Mouse (Mus musculus): ENCODE results near the gene Tedc2.
A peak's percentile ranks its signal among the peaks of the same experiment; 100 is the strongest.

The Tedc2 gene

DNA sequence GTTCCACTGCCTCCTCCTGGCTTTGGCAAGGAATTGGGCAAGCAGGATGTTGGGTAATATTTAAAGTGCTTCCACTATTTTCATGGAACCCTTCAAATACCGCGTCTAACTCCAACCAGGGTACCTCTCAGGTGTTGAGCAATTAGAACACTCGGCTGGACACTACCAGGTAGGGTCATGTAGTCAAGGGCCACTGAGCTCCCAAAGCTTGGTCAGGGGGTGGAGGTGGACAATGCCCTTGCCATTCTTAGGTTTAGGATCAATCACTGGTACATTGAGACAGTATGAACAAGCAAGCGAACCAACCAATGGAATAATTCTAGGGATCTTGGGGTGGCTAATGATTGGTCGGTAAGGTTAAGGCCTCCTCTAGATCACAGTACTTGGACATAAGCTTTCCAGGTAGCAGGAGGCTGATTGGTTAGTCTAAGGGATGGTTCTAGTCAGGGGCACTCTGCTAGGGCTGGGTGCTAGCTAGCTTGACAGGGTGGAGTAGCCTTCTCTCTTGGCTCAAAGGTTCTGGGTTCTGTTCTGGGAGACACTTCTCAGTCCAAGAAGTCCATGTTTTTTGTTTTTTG, 8.1 kb downstream of the Tedc2 start:
- DNase-seq (ENCODE audit: low read depth, low spot score) = no peak

DNA sequence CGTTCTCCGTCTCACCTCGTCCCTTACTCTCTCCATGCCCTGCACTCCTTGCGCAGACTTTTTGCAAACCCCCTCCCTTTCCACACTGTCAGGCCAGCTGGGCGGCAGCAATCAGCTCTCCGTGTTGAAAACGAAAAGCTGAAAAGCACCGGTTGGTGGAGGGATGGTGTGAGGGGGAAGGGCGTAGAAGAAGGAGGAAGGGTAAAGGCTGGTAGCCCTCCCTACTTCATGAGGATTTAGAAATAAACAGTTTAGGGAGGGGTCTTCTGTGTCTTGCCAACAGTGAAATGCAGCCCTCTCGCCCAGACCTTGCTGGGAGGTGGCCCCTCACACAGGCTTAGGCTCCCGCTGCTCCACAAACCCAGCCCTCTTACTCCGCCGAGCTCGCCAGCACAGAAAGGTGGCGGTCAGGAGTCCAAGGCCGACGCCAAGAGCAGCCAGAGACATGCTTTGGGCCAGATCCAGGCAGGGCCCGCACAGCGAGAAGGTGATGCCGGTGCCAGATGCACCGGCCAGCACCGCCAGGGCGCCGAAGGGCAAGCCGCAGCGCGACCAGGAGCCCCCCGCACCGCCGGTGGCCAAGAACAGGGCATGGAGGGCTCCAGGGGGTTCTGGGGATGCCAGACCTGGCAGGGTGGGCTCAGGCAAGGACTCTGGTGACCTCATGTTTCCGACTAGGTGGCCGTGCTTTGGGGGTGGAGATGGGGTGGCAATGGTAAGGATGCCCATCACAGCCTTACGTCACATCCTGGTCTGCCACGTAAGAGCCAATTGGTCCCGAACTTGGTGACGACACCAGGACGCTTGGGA, 8.8 kb downstream of the Tedc2 start:
- peak; percentile 92 for DNase-seq (ENCODE audit: low read depth, low spot score)

DNA sequence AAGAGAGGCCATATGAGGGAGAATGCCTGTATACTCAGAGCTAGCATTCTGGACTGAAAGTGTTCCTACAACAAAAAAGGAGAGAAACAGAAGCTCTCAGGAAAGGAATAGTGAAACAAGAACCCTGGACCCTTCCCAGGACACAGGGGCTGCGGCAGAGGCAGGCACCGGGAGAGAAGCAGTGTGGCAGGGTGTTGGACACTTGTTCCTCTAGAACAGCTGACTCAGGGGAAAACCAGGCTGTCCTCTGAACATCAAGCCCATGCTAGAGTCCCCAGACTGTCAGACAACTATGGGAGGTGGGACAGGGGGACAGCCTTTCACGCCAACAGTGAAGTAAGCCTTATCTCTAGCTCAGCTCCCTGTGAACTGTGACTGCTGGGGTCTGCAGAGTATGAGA, 10.1 kb downstream of the Tedc2 start:
- no peak for DNase-seq (ENCODE audit: low read depth, low spot score)

DNA sequence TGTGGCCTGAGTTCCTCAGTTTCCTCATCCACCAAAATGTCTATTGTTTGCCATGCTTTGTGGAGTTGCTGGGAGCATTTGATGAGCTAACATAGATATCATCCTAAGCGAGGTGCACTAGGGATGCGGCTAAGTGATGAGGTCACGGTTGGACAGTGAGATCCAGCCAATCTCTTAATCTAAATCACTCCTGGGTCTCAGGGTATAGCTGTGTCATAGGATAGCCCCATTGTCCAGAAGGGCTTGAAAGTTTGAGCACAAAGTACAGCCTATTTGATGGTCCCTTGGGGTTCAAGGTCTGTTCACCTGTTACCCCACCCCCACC, 10.8 kb downstream of the Tedc2 start:
- DNase-seq (ENCODE audit: low read depth, low spot score) = no peak

DNA sequence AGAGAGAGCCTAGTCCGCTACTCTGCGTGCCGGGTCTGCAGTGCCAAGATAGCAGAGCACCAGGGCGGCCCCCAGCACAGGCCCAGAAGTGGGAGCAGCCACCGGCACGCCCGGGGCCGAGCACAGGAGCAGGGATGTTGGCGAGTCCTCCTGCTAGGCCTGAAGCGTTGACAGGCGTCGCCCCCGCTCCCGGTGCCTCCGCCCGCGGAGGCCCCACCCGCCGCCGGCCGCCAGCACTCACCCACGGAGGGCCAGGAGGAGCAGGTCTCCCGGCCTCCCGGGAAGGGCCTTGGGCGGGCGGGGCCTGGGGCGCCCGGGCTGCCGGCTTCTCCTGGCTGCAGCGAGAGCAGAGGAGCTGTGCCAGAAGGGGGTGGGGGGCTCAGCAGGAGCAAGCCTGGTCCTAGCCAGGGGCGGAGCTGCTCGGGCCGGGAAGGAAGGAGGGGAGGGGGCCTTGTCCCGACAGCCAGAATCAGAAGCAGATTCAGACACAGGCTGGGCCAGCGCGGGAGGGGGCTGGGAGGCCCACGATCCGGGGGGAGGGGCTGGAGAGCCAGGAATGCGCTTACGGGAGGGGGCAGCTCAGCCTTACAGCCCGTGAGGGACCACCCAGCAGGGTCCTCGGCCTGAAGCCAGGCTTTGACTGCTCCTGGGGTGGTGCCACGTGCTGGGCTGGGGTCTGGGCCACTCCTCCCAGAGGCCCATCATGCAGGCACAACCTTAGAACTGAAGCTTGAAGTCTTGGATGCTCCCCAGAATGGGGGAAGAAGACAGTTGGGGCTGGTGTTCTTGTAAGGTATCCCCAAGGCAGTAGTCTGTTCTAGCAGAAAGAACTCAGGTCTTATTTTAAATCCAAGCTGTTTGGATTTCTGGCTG, 11.4 kb downstream of the Tedc2 start, which contains the start of gene Ntn3:
Gene Ntn3 (minus strand): TSS at position 489 of the 873 bp plus-strand sequence.
- DNase-seq (ENCODE audit: low read depth, low spot score) = peak; percentile 92

DNA sequence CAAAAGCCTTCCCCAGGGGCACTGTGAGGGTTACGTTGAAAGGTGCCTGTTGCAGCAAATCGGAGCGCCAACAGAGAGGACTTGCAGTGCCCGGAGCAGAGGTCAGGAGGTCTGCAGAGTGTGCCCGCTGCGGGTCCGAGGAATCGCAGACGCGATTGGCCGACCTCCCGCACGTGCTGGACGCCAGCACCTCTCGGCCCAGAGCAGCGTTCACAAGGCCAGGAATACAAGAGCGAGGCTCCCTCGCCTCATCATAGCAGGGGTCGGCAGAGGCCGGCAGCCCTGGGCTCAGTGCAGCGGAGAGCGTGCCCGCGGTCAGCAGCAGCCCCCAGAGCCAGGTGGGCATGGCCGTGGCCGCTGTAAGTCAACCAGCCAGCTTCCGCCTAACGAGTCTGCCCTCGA, 12.0 kb downstream of the Tedc2 start:
- no peak for DNase-seq (ENCODE audit: low read depth, low spot score)

DNA sequence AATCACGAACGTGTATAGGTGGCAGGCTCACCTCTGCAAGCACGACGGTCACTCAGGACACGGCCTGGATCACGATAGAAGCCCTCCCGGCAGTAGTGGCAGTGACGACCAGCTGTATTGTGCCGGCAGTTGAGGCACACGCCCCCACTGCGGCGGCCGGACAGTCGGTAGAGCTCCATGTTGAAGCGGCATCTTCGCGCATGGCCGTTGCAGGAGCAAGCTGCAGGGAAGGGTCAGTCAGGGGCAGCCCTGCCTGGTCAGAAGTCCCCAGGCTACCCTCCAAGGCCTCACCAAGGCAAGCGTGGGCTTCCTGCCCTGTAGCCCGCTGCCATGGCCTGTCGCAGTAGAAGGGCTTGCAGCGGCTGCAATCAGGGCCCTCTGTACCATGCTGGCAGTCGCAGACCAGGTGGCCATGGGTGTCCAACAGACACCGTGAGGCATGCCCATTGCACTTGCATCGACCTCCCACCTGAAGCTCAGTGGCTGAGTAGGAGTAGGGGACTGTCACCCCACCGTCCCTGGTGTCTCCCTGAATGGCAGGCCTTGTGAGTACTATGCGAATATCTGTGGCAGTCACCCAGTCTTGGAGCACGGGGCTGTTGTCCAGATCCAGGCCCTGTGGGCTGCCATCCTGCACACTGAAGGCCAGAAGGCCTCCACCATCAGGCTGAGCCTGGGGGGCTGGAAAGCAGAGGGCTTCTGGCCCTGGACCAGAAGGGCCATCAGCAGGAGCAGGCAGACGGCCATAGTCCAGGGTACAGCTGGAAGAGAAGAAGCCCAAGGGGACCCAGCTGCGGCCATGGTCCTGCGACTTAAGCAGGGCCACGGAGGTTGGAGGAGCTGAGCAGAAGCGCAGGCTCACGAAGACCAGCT, 12.6 kb downstream of the Tedc2 start:
- no peak for DNase-seq (ENCODE audit: low read depth, low spot score)

DNA sequence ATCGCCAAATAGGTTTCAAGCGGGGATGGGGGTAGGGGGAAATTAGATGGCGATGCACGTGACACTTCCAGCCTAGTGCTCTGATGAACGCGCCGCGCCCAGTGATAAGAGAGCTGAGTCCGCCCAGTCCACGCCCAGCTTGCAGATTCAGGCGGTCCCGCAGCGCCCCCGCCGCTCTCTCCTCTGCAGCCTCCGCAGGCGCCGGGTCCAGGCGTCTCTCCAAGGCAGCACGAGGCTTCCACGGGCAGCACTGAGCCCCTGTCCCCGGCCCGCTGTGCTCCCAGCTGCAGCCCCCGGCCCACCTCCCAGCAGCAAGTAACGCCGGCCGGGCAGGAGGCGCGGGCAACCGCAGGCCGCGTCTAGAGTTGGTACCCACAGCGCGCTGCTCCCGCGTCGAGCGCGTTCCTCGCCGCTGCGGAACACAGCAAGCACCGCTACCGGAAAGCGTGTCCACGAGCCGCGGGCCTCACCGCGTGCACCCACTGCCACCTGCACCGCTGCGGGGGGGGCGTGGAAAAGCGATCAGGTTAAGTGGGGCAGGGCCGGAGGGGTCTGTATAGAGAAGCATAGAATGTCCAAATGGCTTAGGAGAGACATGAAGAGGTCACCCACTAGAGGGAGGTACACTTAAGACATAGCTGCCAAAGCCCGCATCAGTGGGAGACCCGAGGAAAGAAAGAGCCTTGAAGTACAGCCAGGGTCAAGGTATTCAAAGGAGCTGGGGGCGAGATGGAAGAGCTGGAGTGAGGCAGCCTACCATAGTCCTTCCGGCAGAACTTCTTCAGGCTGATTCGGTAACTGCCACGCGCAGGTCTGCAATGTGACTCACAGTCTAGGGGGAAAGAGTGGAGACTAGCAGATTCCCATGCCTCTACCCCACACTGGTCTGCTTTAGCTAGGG, 13.9 kb downstream of the Tedc2 start:
- no peak for DNase-seq (ENCODE audit: low read depth, low spot score)

DNA sequence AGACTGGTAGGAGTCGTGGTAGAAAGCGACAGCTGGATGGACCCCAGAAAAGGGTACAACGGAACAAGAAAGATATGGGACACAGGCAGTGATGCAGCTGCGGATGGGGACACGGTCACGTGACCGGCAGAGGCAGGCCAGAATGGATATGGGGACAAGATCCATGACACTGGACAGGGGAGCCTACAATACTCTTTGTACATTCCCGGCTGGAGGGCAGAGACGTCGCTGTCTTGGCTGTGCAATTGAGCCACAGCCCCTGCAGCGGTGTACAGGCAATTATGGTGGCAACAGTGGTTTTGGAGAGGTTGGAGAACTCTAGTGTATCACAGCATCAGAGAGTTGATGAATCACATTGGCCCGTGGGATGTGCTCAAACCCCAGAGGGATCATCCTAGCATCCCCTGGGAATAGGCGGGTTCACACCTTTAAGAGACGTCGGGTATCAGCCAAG, 14.7 kb downstream of the Tedc2 start:
- no peak for DNase-seq (ENCODE audit: low read depth, low spot score)

DNA sequence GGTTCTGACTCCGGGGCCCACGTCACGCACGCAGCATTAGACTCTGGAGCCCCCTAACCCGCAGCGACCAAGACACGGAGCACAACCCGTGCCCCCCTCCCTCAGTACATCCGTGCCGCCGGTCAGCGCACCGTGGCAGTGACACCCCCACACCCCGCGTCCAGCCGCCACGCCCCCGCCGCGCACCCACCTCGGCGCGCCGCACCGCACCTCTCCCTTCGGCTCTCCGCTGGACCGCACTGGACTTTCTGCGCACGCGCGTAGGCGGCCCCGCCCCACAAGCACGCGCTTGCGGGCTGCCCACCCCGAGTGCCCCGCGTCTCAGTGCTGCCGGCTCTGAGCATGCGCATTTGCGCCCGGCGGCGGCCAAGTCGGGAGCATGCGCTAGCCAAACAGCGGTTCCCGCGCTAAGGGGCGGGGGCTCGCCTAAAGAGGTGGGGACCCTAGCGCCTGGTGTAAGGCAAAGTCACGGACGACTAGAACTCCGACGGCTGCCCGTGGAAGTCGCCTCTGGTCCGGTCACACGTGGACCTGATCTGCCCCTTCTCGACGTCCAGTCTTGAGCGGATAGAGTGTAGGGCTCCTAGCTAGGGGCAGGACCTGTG, 15.3 kb downstream of the Tedc2 start, which contains the start of gene Tbc1d24:
Gene Tbc1d24 (minus strand): TSS at position 279 of the 605 bp plus-strand sequence.
- DNase-seq (ENCODE audit: low read depth, low spot score) = peak; percentile 95

DNA sequence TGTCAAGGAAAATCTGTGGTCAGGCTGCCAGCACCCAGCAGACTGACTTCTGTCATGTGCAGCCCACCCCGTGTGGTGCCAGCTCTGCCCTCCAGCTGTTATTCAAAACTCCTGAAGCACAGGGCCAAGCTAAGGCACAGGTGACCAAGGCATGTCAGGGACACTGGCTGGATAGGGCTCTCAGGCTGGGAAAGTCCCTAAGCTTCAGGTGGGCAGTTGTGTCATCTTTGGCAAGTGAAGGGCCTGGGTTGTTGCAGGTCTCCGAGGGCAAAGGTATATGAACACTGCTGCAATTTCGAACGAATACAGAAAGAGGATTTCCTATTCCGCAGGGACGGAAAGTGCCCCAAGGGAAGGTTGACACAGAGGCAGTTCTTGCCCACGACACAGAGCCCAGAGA, 15.8 kb downstream of the Tedc2 start:
- DNase-seq (ENCODE audit: low read depth, low spot score) = no peak

DNA sequence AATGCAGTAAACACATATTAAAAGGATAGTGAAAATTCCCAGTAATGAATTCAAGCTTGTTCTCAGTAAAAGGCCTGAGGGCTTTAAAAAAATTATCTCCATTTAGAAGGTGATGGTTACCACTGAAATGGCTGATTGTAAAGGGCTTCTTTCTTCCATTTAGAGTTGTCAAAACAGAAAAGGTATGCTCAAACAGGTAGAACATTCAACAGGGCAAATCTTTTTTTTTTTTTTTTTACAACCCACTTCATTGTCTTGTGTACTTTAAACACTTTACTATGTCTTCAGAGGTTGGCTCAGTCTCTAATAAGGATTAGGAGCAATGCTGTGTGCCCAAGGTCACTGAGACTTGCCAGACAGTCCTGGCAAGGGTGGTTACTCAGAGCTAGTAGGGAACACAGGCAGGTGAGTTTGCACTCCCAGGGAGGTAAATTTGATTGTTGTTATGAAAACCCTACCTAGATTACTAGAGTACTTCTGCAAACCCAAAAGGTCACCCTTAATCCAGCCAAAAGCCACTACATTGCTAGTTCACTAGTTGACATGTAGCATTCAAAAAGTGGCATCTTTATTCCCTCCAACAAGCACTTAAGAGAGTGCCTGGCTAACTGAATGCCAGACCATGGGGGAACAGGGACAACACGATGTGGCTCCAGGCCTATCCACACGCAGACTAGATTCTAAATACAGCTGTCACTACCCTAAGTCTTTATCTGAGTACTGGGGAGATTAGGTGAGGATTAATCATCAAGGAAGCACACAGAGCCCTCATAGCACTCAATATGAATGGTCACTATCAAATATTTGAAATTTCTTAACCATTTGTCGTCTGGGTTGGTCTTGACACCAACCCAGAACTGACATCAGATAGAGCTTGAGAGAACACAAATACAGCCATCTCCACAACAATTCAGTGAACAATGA, 16.8 kb downstream of the Tedc2 start:
- DNase-seq (ENCODE audit: low read depth, low spot score) = no peak

DNA sequence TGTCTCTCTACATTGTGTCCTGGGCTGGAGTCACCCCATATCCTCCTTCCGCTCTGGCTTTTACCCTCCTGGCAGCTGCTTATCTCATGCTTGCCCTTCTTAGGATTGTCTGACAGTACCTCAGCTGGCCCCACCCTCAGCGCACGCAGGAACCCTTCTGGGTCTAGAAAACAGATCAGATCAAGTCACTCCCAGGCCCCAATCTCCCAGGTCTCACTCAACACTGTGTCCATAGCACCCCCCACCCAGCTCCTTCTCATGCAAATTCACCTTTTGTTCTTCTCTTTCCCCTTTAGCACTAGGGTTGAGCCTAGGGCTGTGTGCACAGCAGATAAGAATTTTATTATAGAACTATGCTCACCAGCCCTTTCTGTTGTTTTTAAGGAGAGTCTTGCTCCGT, 17.6 kb downstream of the Tedc2 start:
- DNase-seq (ENCODE audit: low read depth, low spot score) = no peak

DNA sequence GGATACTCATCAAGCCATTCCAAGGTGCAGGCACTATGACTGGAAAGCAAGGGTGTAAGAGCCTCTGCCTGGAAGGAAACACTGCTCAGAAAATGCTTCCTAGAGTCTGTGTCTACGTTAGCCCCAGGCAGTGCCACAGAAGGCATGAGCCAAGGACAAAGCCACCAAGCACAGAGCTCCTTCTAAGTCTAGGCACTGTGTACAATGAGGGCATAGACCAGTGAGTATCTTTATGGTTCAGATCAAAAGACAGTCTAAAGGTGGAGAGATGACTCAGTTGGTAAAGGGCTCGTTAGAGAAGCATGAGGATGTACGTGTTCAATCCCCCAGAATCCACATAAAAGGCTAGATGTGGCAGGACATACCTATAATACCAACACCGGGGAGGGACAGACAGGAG, 19.6 kb downstream of the Tedc2 start:
- DNase-seq (ENCODE audit: low read depth, low spot score) = no peak

DNA sequence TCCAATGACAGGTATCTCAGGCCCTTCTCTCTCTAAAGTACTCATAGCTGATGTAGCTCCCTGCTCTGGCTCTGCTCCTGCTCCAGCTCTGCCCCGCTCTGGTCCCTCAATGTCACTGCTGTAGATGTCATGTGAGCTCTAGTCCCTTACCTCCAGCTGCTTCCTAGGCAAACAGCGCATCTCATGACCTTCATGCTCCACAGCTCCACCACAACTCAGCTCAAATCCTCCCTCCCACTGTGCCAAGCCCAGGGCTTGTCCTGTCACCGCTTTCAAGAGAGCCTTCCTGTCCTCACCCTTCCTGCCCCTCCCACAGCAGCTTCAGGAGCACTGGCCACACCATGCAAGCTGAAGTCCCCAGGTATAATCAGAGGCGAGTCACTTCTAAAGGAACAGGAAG, 20.9 kb downstream of the Tedc2 start:
- DNase-seq (ENCODE audit: low read depth, low spot score) = no peak

DNA sequence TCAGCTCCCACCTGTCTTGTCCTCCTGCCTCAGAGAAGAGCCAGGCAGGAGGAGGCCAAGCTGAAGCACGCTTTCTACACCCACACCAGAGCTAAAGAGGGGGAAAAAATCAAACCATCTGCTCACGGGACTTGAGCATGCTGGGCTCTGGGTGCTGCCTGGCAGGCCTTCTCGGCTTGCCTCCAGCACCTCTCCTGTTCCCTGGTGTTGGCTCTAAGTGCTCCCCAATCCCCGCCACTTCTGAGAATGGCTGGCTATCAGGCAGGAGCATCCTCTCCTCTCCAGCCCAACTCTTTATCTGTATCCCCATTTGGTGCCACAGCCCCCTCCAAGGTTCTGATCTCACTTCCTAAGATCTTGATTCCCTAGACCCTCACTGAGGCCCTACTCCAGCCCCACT, 21.4 kb downstream of the Tedc2 start:
- DNase-seq (ENCODE audit: low read depth, low spot score) = no peak

DNA sequence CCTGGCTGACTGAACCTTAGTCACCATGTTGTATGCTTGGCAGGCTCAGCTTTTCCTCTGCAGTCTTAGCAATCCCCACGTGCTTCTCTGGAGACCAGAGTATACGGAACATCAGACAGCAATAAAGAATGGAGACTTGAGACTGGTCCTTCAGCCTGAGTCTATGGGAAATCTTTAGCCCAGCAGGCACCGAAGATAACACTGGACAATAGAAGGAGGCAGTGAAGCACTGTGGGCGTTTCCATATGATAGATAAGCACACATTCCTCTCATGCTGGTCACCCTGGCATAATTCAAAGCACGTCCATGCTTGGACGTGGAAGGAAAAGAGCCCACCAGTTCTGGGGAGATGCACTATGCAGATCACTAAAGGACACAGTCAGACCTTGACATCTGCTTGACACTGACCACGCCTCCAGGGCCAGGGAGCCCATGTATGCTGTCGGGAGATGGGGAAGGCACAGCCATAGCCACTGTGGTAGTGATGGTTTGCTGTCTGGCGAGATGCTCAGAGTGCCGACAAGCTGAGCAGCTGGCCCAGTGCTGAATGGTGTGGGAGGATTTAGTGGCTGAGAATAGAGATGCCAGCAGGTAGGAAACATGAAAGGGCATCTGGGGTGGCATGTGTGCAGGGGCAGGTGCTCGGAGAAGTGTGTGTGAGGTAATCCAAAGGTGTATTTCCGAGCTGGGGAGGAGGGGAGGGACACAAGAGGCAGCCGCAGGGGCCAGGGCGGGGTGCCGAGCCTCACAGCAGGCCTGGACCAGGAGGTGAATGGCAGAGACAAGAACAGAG, 23.4 kb downstream of the Tedc2 start:
- DNase-seq (ENCODE audit: low read depth, low spot score) = no peak

DNA sequence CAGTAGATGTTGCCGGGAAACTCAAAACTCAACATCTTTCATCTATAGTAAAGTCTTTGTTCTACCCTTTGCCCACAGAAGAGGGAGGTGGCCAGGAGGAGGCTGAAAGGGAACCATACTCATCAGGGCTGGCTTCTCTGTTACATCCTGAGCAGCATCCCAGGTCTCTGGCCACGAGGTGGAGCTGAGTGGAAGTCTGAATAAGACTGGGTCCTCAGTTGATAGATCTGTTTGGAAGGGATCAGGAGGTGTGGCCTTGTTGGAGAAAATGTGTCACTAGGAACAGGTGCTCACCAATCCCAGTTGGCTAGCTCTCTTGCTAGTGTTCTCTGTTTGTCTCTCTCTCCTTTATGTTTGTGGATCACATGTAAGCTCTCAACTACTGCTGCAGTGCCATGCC, 25.3 kb downstream of the Tedc2 start:
- no peak for DNase-seq (ENCODE audit: low read depth, low spot score)

Data from forelimb bud, embryonic 11.5 days (tissue).